Mouse (Mus musculus): ENCODE data around the gene Abcc3. TPM values are rescaled to one million over a fixed set of nuclear protein-coding genes. Genes with fewer than 3 reads are reported as not detected.

Gene Abcc3
- polyA plus RNA-seq, 1 experiment, result 57.3 TPM

GRCm38 (mm10) chr11:94320969-94321930 lies 71.5 kb downstream of the Abcc3 start:
- Histone ChIP-seq H3K4me3 (ENCODE audit: insufficient read depth, low read length) (peak overlapping the region; percentile 86), H3K27ac (ENCODE audit: insufficient read depth, low read depth, low read length) (peak overlapping the region; percentile 90), H3K4me1 (ENCODE audit: control insufficient read depth, insufficient read depth, low read length) (peaks cover 33% of the 10 kb centered on the region)
- TF ChIP-seq POLR2A (IDR thresholded peaks at IDR 0.05; ENCODE audit: borderline replicate concordance, low read depth, low read length) (no peak), CTCF (IDR thresholded peaks at IDR 0.05; ENCODE audit: low read depth, low read length) (no peak)

- peaks cover 48% of the 10 kb centered on the region for H3K4me1 ChIP-seq (ENCODE audit: control insufficient read depth, insufficient read depth, low read length)
- peak overlapping the region; percentile 22; the same call in 1 of the 2 replicates for H3K27ac ChIP-seq (ENCODE audit: insufficient read depth, low read depth, low read length)
- TF ChIP-seq POLR2A (IDR thresholded peaks at IDR 0.05; ENCODE audit: borderline replicate concordance, low read depth, low read length), result no peak
- no peak for TF ChIP-seq CTCF (IDR thresholded peaks at IDR 0.05; ENCODE audit: low read depth, low read length)
- no peak overlapping the region for H3K4me3 ChIP-seq (ENCODE audit: insufficient read depth, low read length)
These were observed 74.7 kb downstream of the Abcc3 start for GRCm38 (mm10) chr11:94318056-94318455.

- H3K4me1 ChIP-seq (ENCODE audit: control insufficient read depth, insufficient read depth, low read length), result peaks cover 47% of the 10 kb centered on the region
- H3K4me3 ChIP-seq (ENCODE audit: insufficient read depth, low read length), result peak overlapping the region; percentile 18; the same call in 1 of the 2 replicates
- peak overlapping the region; percentile 26 for H3K27ac ChIP-seq (ENCODE audit: insufficient read depth, low read depth, low read length)
- TF ChIP-seq CTCF (IDR thresholded peaks at IDR 0.05; ENCODE audit: low read depth, low read length) (no peak), POLR2A (IDR thresholded peaks at IDR 0.05; ENCODE audit: borderline replicate concordance, low read depth, low read length) (no peak)
These were observed 75.3 kb downstream of the Abcc3 start for GRCm38 (mm10) chr11:94317515-94317914.

- Histone ChIP-seq H3K4me1 (ENCODE audit: control insufficient read depth, insufficient read depth, low read length) (peaks cover 45% of the 10 kb centered on the region), H3K27ac (ENCODE audit: insufficient read depth, low read depth, low read length) (peak overlapping the region; percentile 26; the same call in 1 of the 2 replicates), H3K4me3 (ENCODE audit: insufficient read depth, low read length) (peak overlapping the region; percentile 18; the same call in 1 of the 2 replicates)
- TF ChIP-seq POLR2A (IDR thresholded peaks at IDR 0.05; ENCODE audit: borderline replicate concordance, low read depth, low read length) (no peak), CTCF (IDR thresholded peaks at IDR 0.05; ENCODE audit: low read depth, low read length) (no peak)
These were observed 75.8 kb downstream of the Abcc3 start for GRCm38 (mm10) chr11:94317014-94317413.

GRCm38 (mm10) chr11:94316528-94316927 lies 76.3 kb downstream of the Abcc3 start:
- Histone ChIP-seq H3K27ac (ENCODE audit: insufficient read depth, low read depth, low read length) (no peak overlapping the region), H3K4me1 (ENCODE audit: control insufficient read depth, insufficient read depth, low read length) (peaks cover 46% of the 10 kb centered on the region)
- TF ChIP-seq POLR2A (IDR thresholded peaks at IDR 0.05; ENCODE audit: borderline replicate concordance, low read depth, low read length), result no peak
- TF ChIP-seq CTCF (IDR thresholded peaks at IDR 0.05; ENCODE audit: low read depth, low read length), result no peak

GRCm38 (mm10) chr11:94315308-94315707 lies 77.5 kb downstream of the Abcc3 start:
- Histone ChIP-seq H3K27ac (ENCODE audit: insufficient read depth, low read depth, low read length) (no peak overlapping the region), H3K4me1 (ENCODE audit: control insufficient read depth, insufficient read depth, low read length) (peaks cover 56% of the 10 kb centered on the region), H3K4me3 (ENCODE audit: insufficient read depth, low read length) (no peak overlapping the region)
- TF ChIP-seq POLR2A (IDR thresholded peaks at IDR 0.05; ENCODE audit: borderline replicate concordance, low read depth, low read length) (no peak), CTCF (IDR thresholded peaks at IDR 0.05; ENCODE audit: low read depth, low read length) (no peak)

More at GRCm38 (mm10) chr11:94316528-94316927, 76.3 kb downstream of the Abcc3 start:
- H3K4me3 ChIP-seq (ENCODE audit: insufficient read depth, low read length), result no peak overlapping the region

GRCm38 (mm10) chr11:94314098-94314652 lies 78.6 kb downstream of the Abcc3 start:
- no peak overlapping the region for H3K4me3 ChIP-seq (ENCODE audit: insufficient read depth, low read length)
- H3K27ac ChIP-seq (ENCODE audit: insufficient read depth, low read depth, low read length), result no peak overlapping the region
- no peak for TF ChIP-seq POLR2A (IDR thresholded peaks at IDR 0.05; ENCODE audit: borderline replicate concordance, low read depth, low read length)
- TF ChIP-seq CTCF (IDR thresholded peaks at IDR 0.05; ENCODE audit: low read depth, low read length), result no peak
- peaks cover 50% of the 10 kb centered on the region for H3K4me1 ChIP-seq (ENCODE audit: control insufficient read depth, insufficient read depth, low read length)

GRCm38 (mm10) chr11:94312733-94313132 lies 80.1 kb downstream of the Abcc3 start:
- TF ChIP-seq CTCF (IDR thresholded peaks at IDR 0.05; ENCODE audit: low read depth, low read length) (no peak), POLR2A (IDR thresholded peaks at IDR 0.05; ENCODE audit: borderline replicate concordance, low read depth, low read length) (no peak)
- Histone ChIP-seq H3K4me3 (ENCODE audit: insufficient read depth, low read length) (no peak overlapping the region), H3K4me1 (ENCODE audit: control insufficient read depth, insufficient read depth, low read length) (peaks cover 42% of the 10 kb centered on the region), H3K27ac (ENCODE audit: insufficient read depth, low read depth, low read length) (no peak overlapping the region)

- TF ChIP-seq CTCF (IDR thresholded peaks at IDR 0.05; ENCODE audit: low read depth, low read length) (no peak), POLR2A (IDR thresholded peaks at IDR 0.05; ENCODE audit: borderline replicate concordance, low read depth, low read length) (no peak)
- no peaks in the 10 kb centered on the region for H3K4me1 ChIP-seq (ENCODE audit: control insufficient read depth, insufficient read depth, low read length)
These were observed 97.6 kb downstream of the Abcc3 start for GRCm38 (mm10) chr11:94294996-94295845.

More at GRCm38 (mm10) chr11:94294996-94295845, 97.6 kb downstream of the Abcc3 start:
- Histone ChIP-seq H3K4me3 (ENCODE audit: insufficient read depth, low read length) (no peak overlapping the region), H3K27ac (ENCODE audit: insufficient read depth, low read depth, low read length) (no peak overlapping the region)

Other genes starting within 250 kb of the Abcc3 start
- gene Tob1, start 181.5 kb downstream of the Abcc3 start, polyA plus RNA-seq (2012; ENCODE audit: insufficient read depth, insufficient read length, missing spikeins), result 16.7 and 17.1 TPM in 2 replicates
- gene Wfikkn2, start 147.0 kb downstream of the Abcc3 start, polyA plus RNA-seq (2012; ENCODE audit: insufficient read depth, insufficient read length, missing spikeins), result not detected in 2 replicates
- not detected in 2 replicates for gene Gm21885, start 111.1 kb downstream of the Abcc3 start, polyA plus RNA-seq (2012; ENCODE audit: insufficient read depth, insufficient read length, missing spikeins)
- 146 and 206 TPM in 2 replicates for gene Luc7l3, start 71.0 kb downstream of the Abcc3 start, polyA plus RNA-seq (2012; ENCODE audit: insufficient read depth, insufficient read length, missing spikeins)
- 43.9 and 47.6 TPM in 2 replicates for gene Ankrd40, start 65.0 kb downstream of the Abcc3 start, polyA plus RNA-seq (2012; ENCODE audit: insufficient read depth, insufficient read length, missing spikeins)
- not detected in 2 replicates for gene Cacna1g, start 81.2 kb upstream of the Abcc3 start, polyA plus RNA-seq (2012; ENCODE audit: insufficient read depth, insufficient read length, missing spikeins)
- gene Spata20, start 93.2 kb upstream of the Abcc3 start, polyA plus RNA-seq (2012; ENCODE audit: insufficient read depth, insufficient read length, missing spikeins), result not detected in 2 replicates
- not detected in 2 replicates for gene Epn3, start 107.0 kb upstream of the Abcc3 start, polyA plus RNA-seq (2012; ENCODE audit: insufficient read depth, insufficient read length, missing spikeins)
- gene Mycbpap, start 128.7 kb upstream of the Abcc3 start, polyA plus RNA-seq (2012; ENCODE audit: insufficient read depth, insufficient read length, missing spikeins), result 0.50 and 0.89 TPM in 2 replicates
- 2.4 and 3.3 TPM in 2 replicates for gene Rsad1, start 156.3 kb upstream of the Abcc3 start, polyA plus RNA-seq (2012; ENCODE audit: insufficient read depth, insufficient read length, missing spikeins)
- not detected in 2 replicates for gene Chad, start 172.1 kb upstream of the Abcc3 start, polyA plus RNA-seq (2012; ENCODE audit: insufficient read depth, insufficient read length, missing spikeins)
- 9.5 and 10.2 TPM in 2 replicates for gene Acsf2, start 208.9 kb upstream of the Abcc3 start, polyA plus RNA-seq (2012; ENCODE audit: insufficient read depth, insufficient read length, missing spikeins)
- 48.9 and 57.6 TPM in 2 replicates for gene Lrrc59, start 236.8 kb upstream of the Abcc3 start, polyA plus RNA-seq (2012; ENCODE audit: insufficient read depth, insufficient read length, missing spikeins)